Mouse (Mus musculus) lung, postnatal 0 days (tissue): ENCODE data around the gene E2f2. TPM values are rescaled to one million over a fixed set of nuclear protein-coding genes. Genes with fewer than 3 reads are reported as not detected.

Experiments
- ATAC-seq: fragments of 200-750 bp; cut with Nextera tagmentation; 2 replicates; pipeline ENCODE4 v1.8.0; 2017; ENCODE audit warnings: moderate library complexity
- DNase-seq: peaks from one replicate; pipeline ENCODE4 v3.0.0-alpha.2; 2016; ENCODE audit warnings: low spot score
- H3K27ac ChIP-seq: fragments of 300-500 bp; sonication (generic); 2 replicates; pipeline ENCODE4 v1.5.1; 2014; ENCODE audit warnings: antibody characterized with exemption, mild to moderate bottlenecking, low read length, mixed read lengths
- H3K27me3 ChIP-seq: fragments of 300-500 bp; sonication (generic); replicated peaks from 2 replicates; pipeline ENCODE4 v1.6.1; 2014; ENCODE audit warnings: low read length, mixed read lengths; ENCODE audit not compliant: insufficient read depth
- H3K36me3 ChIP-seq: fragments of 300-500 bp; sonication (generic); 2 replicates; pipeline ENCODE4 v1.6.1; 2014; ENCODE audit warnings: low read length, mixed read lengths; ENCODE audit not compliant: insufficient read depth
- H3K4me1 ChIP-seq: fragments of 300-500 bp; sonication (generic); 2 replicates; pipeline ENCODE4 v1.6.1; 2014; ENCODE audit warnings: antibody characterized with exemption, low read depth, low read length, mixed read lengths; ENCODE audit not compliant: insufficient read depth
- H3K4me2 ChIP-seq: fragments of 300-500 bp; sonication (generic); replicated peaks from 2 replicates; pipeline ENCODE4 v1.6.1; 2014; ENCODE audit warnings: low read depth, mild to moderate bottlenecking, low read length, moderate library complexity, mixed read lengths
- H3K4me3 ChIP-seq: fragments of 300-500 bp; sonication (generic); 2 replicates; pipeline ENCODE4 v1.5.1; 2014; ENCODE audit warnings: low read depth, low read length
- H3K9ac ChIP-seq: fragments of 300-500 bp; sonication (generic); replicated peaks from 2 replicates; pipeline ENCODE4 v1.6.1; 2014; ENCODE audit warnings: low read depth, mild to moderate bottlenecking
- H3K9me3 ChIP-seq: fragments of 300-500 bp; sonication (generic); 2 replicates; pipeline ENCODE4 v1.6.1; 2016; ENCODE audit warnings: low read length, mixed read lengths
- CTCF ChIP-seq: IDR thresholded peaks from 2 replicates; pipeline ENCODE4 v1.5.1; 2016; ENCODE audit warnings: antibody characterized with exemption, mild to moderate bottlenecking
- EP300 ChIP-seq: IDR thresholded peaks from 2 replicates; pipeline ENCODE4 v1.6.1; 2016; ENCODE audit warnings: antibody characterized with exemption, mild to moderate bottlenecking, control low read depth
- whole genome bisulfite sequencing: fragments of 180-500 bp; shearing (Covaris S2); extraction: QIAGEN DNeasy Blood & Tissue Kit; methylation state at CpG from one replicate; pipeline ENCODE4 v1.1.7; 2014; 5-methylcytosine and 5-hydroxymethylcytosine counted together
- polyA plus RNA-seq: library from polyadenylated mRNA; unstranded; fragments of >200 nt; fragmentation: Nextera tagmentation; extraction: Ambion mirVana; gene quantifications from 2 replicates; pipeline ENCODE4 v1.2.1, GENCODE M21; 2015

The E2f2 gene
- polyA plus RNA-seq, 1 experiment from 2014 or later, result 19.1 TPM

DNA sequence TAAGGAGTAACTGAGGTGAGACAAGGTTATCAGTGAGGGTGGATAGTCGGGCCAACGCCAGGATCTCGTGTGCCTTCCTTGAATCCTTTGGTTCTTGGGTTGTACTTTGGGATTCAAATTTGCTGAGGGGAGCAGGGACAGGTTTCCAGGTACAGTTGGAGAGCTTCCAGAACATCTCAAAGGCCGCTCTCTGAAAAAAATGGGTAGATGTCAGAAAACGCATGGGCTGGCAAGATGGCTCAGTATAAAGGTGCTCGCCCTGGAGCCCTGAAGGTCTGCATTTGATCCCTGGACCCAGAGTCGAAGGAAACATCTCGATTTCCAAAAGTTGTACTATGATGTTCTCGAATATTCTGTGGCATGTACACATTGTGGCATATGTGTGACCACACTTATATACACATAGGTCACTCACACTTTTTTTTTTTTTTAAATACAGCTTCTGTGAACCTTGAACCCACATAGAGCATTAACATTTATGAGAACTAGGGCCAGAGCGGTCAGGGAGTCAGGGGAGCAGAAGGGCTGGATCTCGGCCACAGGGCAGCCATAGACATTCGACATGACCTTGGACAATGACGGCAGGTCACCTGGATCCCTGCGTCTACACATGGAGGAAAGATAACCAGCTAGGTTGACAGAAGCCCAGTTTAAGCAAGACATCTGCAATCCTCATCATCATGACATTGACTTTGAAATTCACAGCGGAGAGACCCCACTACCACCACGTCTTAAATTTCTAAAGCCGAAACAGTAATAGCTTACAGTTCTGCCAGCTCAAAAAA, 32.7 kb upstream of the E2f2 start:
- TF ChIP-seq CTCF (no peak), EP300 (no peak)
- no peaks in the 10 kb centered on the region for H3K27me3 ChIP-seq
- H3K36me3 ChIP-seq, result no peaks in the 10 kb centered on the region
- H3K9me3 ChIP-seq, result no peaks in the 10 kb centered on the region
- WGBS, result 42% methylated on average over 17 of the region's 17 CpGs
- H3K4me2 ChIP-seq, result peak overlapping the region; percentile 44
- H3K4me3 ChIP-seq, result no peak overlapping the region
- H3K27ac ChIP-seq, result peak overlapping the region; percentile 97
- no peak for DNase-seq
- H3K9ac ChIP-seq, result no peak overlapping the region
- no peak for ATAC-seq
- H3K4me1 ChIP-seq, result peaks cover 44% of the 10 kb centered on the region

DNA sequence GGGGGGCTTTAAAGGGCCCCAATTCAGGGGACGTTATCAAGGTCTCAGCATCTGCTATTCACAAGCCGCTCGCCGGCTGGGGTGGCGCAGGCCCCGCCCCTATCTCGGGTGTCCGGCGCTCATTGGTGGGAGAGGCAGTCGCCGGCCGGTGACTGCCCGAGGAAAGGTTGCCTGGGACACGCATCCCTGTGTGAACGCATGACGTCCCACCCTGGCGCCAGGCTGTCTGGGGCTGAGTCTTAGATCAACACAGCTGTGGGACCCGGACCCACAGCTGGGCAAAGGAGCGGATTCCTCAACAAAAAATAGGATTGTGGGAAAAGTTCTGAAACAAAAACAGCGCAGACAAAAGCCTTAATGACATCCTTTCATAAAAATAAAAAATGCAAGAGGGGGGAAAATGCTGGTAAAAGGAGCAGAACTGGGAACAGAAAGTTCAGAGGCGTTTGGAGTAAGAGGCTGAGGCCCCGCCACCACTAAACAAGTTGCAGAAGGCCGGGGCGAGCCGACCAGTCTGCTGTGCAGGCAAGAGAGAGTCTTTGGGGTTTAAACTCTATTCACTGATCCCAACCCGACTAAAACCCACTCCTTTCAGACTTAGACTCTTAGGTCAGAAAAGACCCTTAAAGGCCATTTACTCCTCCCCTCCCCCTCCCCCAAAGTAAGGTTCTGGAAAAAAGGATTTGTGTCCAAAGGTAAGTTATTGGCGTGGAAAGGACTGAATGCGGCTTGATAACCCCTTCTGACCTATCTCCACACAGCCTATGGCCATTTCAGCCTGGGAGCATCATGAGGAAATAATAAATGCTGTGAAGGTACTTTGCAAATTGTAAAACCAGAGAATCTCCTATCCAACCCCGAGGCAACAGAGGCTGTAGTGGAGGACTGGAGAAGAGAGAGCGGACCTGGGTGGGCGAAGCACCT, 31.6 kb upstream of the E2f2 start:
- no peak overlapping the region for H3K4me3 ChIP-seq
- H3K27me3 ChIP-seq, result no peaks in the 10 kb centered on the region
- 0 out of 2 replicates have a peak overlapping the region, but pooled peaks have one; percentile 36 for H3K9ac ChIP-seq
- DNase-seq (peak; percentile 98), ATAC-seq (peak; percentile 83)
- peaks cover 38% of the 10 kb centered on the region for H3K4me1 ChIP-seq
- H3K36me3 ChIP-seq, result no peaks in the 10 kb centered on the region
- no peaks in the 10 kb centered on the region for H3K9me3 ChIP-seq
- TF ChIP-seq EP300 (peak; percentile 89), CTCF (peak; percentile 54)
- peak overlapping the region; percentile 44 for H3K4me2 ChIP-seq
- peak overlapping the region; percentile 97 for H3K27ac ChIP-seq
- WGBS, result 8% methylated on average over 31 of the region's 31 CpGs

DNA sequence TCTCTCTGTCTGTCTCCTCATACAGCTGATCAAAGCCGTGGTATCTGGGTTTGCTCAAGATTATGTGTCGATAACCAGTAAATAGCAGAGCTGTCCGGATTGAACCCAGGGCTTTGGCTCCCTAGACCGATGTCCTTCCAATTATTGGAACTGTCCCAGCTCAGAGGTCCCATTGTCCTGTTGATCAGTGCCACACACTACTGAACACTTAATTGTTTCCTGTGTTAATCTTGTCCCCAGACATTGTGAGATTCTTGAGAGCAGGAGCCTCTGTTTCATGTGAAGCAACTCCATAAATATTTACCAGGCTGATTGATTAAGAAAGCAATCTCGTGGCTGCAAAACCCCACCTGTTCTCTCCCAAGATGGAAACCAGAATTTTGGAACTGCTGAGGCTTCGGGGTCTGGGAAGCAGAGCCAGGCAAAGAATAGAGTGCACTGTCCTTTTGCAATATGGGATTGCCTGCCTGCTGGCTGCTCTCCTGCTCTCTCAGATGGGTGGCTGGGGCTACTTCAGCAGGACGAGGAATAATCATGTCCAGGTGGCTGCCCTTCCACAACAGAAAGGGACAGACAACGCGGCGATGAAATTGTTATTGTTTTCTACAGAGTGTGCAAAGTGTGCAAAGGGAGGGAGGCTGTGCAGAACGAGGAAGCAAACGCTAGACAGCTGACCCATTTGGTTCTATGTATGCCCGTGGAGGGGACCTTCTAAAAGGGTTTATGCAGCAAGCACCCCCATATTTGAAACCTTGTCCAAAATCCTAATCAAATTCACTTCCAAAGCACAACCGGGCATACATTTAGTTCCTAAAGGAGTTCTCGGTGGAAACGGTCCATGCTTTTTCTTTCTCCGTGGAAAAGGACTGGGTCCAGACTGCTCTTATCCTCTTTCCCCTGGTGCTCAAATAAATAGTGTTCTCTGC, 29.7 kb upstream of the E2f2 start:
- H3K9me3 ChIP-seq, result no peaks in the 10 kb centered on the region
- TF ChIP-seq CTCF, result no peak
- peak; percentile 72 for TF ChIP-seq EP300
- H3K27me3 ChIP-seq, result no peaks in the 10 kb centered on the region
- H3K4me3 ChIP-seq, result no peak overlapping the region; the same call in 1 of the 2 replicates
- DNase-seq, result peak; percentile 55
- H3K4me1 ChIP-seq, result peaks cover 47% of the 10 kb centered on the region
- no peak for ATAC-seq
- H3K36me3 ChIP-seq, result no peaks in the 10 kb centered on the region
- peak overlapping the region; percentile 37; the same call in 1 of the 2 replicates for H3K9ac ChIP-seq
- peak overlapping the region; percentile 68 for H3K4me2 ChIP-seq
- WGBS, result 12% methylated on average over 17 of the region's 17 CpGs
- H3K27ac ChIP-seq, result peak overlapping the region; percentile 97

DNA sequence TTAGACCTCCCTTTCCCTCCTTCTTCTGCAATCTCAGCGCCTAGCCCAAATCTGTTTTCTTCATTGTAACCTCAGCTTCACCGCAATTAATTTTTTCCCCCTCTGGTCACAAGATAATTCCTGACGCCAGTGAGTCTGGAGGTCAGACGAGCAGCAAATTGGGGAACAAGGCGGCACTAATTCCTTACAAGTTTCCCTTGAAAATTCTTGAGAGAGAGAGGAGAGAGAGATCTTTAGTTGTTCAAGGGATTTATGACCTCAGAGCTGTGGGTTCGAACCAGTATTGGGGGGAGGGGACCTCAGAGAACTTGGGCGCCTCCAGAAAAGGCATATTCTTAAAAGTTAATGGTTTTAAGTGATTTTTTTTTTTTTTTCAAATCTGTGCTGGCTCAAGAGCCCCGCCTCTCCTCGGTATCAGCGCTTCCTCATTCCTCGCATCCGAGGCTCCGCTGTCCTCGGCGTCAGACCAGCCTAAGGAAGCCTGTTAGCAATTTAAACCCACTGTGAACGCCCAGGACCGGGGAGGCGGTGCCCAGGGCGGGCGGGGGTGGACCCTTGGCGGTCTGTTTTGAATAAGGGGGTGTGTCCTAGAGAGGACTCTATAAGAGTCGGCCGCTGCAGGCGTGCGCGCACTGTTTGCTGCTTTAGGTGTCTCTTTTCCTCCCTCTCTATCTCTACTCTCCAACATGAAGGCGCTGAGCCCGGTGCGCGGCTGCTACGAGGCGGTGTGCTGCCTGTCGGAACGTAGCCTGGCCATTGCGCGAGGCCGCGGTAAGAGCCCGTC, 28.8 kb upstream of the E2f2 start, which contains the start of gene Id3:
TSS of gene Id3 (plus strand) at position 305 of the 784 bp plus-strand sequence.
- Histone ChIP-seq H3K36me3 (no peaks in the 10 kb centered on the region), H3K4me3 (peak within 1 kb of the TSS; percentile 92), H3K9me3 (no peaks in the 10 kb centered on the region), H3K4me1 (peaks cover 49% of the 10 kb centered on the region), H3K27ac (peak within 1 kb of the TSS; percentile 97), H3K4me2 (peak within 1 kb of the TSS; percentile 68), H3K27me3 (no peaks in the 10 kb centered on the region), H3K9ac (peak within 1 kb of the TSS; percentile 99)
- TF ChIP-seq EP300, result peak; percentile 88
- 0 out of 2 replicates have a peak, but pooled peaks have one; percentile 5 for TF ChIP-seq CTCF
- DNase-seq, result peak; percentile 98
- peak; percentile 78 for ATAC-seq
- 3% methylated on average over 38 of the region's 39 CpGs for WGBS
